Mouse (Mus musculus) myocyte (in vitro differentiated cells): ENCODE results near the gene Ankrd16. TPM values are rescaled to one million over a fixed set of nuclear protein-coding genes. Genes with fewer than 3 reads are reported as not detected.

Source experiments
- H3K27me3 ChIP-seq: one replicate; pipeline ENCODE4 v1.6.1; 2011; ENCODE audit not compliant: control insufficient read depth, insufficient read depth, insufficient read length
- H3K36me3 ChIP-seq: one replicate; pipeline ENCODE4 v1.6.1; 2011; ENCODE audit not compliant: control insufficient read depth, insufficient read depth
- H3K4me2 ChIP-seq: one replicate; pipeline ENCODE4 v1.6.1; 2011; ENCODE audit warnings: low read depth, control low read depth
- H3K4me3 ChIP-seq: one replicate; pipeline ENCODE4 v1.5.1; 2011; ENCODE audit warnings: mild to moderate bottlenecking, control low read depth, moderate library complexity
- H3K79me2 ChIP-seq: one replicate; pipeline ENCODE4 v1.6.1; 2011; ENCODE audit not compliant: control insufficient read depth, insufficient read depth
- H3ac ChIP-seq: one replicate; pipeline ENCODE4 v1.6.1; 2011; ENCODE audit not compliant: control insufficient read depth, insufficient read length
- CEBPB ChIP-seq: IDR thresholded peaks from 2 replicates; pipeline ENCODE4 v1.6.1; 2011; ENCODE audit warnings: mild to moderate bottlenecking, moderate library complexity; ENCODE audit not compliant: poor library complexity, insufficient read depth, severe bottlenecking
- E2F4 ChIP-seq: IDR thresholded peaks from one replicate; pipeline ENCODE4 v1.6.1; 2011; ENCODE audit warnings: mild to moderate bottlenecking, control low read depth, moderate library complexity; ENCODE audit not compliant: insufficient read depth
- MAX ChIP-seq: IDR thresholded peaks from one replicate; pipeline ENCODE4 v1.6.1; 2011; ENCODE audit warnings: low read depth, mild to moderate bottlenecking, control low read depth
- MYOD1 ChIP-seq, 3 experiments: IDR thresholded peaks; one replicate each; pipeline ENCODE4 v1.6.1; 2011; ENCODE audit warnings: control low read depth in 2 of 3, low read depth in 2 of 3, mild to moderate bottlenecking in 2 of 3, moderate library complexity in 1 of 3; ENCODE audit not compliant: insufficient read length in 2 of 3, control insufficient read depth in 1 of 3
- MYOG ChIP-seq, 3 experiments: IDR thresholded peaks; one replicate each; pipeline ENCODE4 v1.6.1; 2011; ENCODE audit warnings: control low read depth in 2 of 3, low read depth in 2 of 3, mild to moderate bottlenecking in 2 of 3; ENCODE audit not compliant: insufficient read length in 2 of 3, control insufficient read depth in 1 of 3, insufficient read depth in 1 of 3
- POLR2A ChIP-seq: IDR thresholded peaks from one replicate; pipeline ENCODE4 v1.6.1; 2011; ENCODE audit warnings: low read depth, mild to moderate bottlenecking, control low read depth, moderate library complexity; ENCODE audit not compliant: insufficient read length
- POLR2AphosphoS2 ChIP-seq: IDR thresholded peaks from one replicate; pipeline ENCODE4 v1.6.1; 2011; ENCODE audit warnings: low read depth, control low read depth; ENCODE audit not compliant: insufficient read length
- REST ChIP-seq: IDR thresholded peaks from one replicate; pipeline ENCODE4 v1.6.1; 2011; ENCODE audit warnings: mild to moderate bottlenecking, control low read depth, moderate library complexity; ENCODE audit not compliant: insufficient read depth, insufficient read length
- SRF ChIP-seq: IDR thresholded peaks from one replicate; pipeline ENCODE4 v1.6.1; 2011; ENCODE audit warnings: low read depth; ENCODE audit not compliant: control insufficient read depth, insufficient read length
- TCF12 ChIP-seq: IDR thresholded peaks from one replicate; pipeline ENCODE4 v1.6.1; 2011; ENCODE audit warnings: mild to moderate bottlenecking, control low read depth; ENCODE audit not compliant: poor library complexity, insufficient read depth, severe bottlenecking
- TCF3 ChIP-seq: IDR thresholded peaks from one replicate; pipeline ENCODE4 v1.6.1; 2011; ENCODE audit warnings: low read depth, control low read depth; ENCODE audit not compliant: insufficient read length
- USF1 ChIP-seq: IDR thresholded peaks from one replicate; pipeline ENCODE4 v1.6.1; 2011; ENCODE audit warnings: low read depth, mild to moderate bottlenecking, control low read depth, moderate library complexity
- polyA plus RNA-seq: library from polyadenylated mRNA; unstranded; fragments of >200 nt; fragmentation: generic; extraction: Trizol; gene quantifications from one replicate; pipeline ENCODE4 v1.2.1, GENCODE M21; 2012; ENCODE audit warnings: missing spikeins

The Ankrd16 gene
- 9.3 TPM for polyA plus RNA-seq

GRCm38 (mm10) chr2:11777091-11778068 lies at the start of gene Ankrd16, which contains the start of gene Fbh1:
TSS of gene Ankrd16 (plus strand) at chr2:11777876.
TSS of gene Fbh1 (minus strand) at chr2:11777582.
- Histone ChIP-seq H3K79me2 (peaks cover 45% of the 10 kb centered on the region), H3ac (peak within 1 kb of the TSS; percentile 50), H3K36me3 (peaks cover 9% of the 10 kb centered on the region), H3K27me3 (no peaks in the 10 kb centered on the region), H3K4me2 (peak within 1 kb of the TSS; percentile 95), H3K4me3 (peak within 1 kb of the TSS; percentile 82)
- TF ChIP-seq POLR2A (peak; percentile 88), TCF3 (peak; percentile 43), USF1 (no peak), SRF (peak; percentile 18), MYOG (IDR thresholded peaks at IDR 0.05; ENCODE audit: control insufficient read depth in 1 of 3, insufficient read depth in 1 of 3, insufficient read length in 2 of 3, low read depth in 2 of 3) (peak in 1 of 3 experiments; percentile 24), POLR2AphosphoS2 (peak; percentile 85), TCF12 (no peak), MYOD1 (IDR thresholded peaks at IDR 0.05; ENCODE audit: control insufficient read depth in 1 of 3, insufficient read length in 2 of 3, low read depth in 2 of 3) (peak in 1 of 3 experiments; percentile 16)

DNA sequence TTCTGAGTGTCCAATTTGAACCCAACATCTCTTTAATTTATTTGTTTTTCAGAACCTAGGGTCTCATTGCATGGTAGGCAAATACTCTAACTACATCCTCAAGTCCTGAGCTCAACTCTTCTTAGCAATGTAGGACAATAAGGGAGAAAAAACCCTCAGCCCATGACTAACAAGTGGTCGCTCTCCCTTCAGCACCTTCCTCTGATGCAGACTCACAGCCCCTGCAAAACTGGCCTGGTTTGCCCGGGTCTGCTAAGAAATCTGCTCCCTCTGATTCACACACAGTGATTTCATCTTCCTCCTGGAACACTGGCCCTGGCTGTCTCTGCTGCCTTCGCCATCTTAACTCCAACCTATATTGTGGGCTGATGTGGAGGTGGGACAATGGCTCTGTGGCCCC lies 48.6 kb upstream of the Ankrd16 start:
- no peaks in the 10 kb centered on the region for H3K36me3 ChIP-seq
- H3K4me2 ChIP-seq: no peak overlapping the region
- H3K79me2 ChIP-seq: no peaks in the 10 kb centered on the region
- no peaks in the 10 kb centered on the region for H3K27me3 ChIP-seq
- TF ChIP-seq MAX: no peak
- TF ChIP-seq TCF3: no peak
- TF ChIP-seq USF1: no peak
- TF ChIP-seq MYOD1 (IDR thresholded peaks at IDR 0.05; ENCODE audit: control insufficient read depth in 1 of 3, insufficient read length in 2 of 3, low read depth in 2 of 3): no peak
- no peak for TF ChIP-seq REST
- TF ChIP-seq POLR2AphosphoS2: no peak
- TF ChIP-seq CEBPB: no peak
- TF ChIP-seq SRF: no peak
- TF ChIP-seq E2F4: no peak
- no peak for TF ChIP-seq POLR2A
- TF ChIP-seq MYOG (IDR thresholded peaks at IDR 0.05; ENCODE audit: control insufficient read depth in 1 of 3, insufficient read depth in 1 of 3, insufficient read length in 2 of 3, low read depth in 2 of 3): no peak
- TF ChIP-seq TCF12: no peak
- H3K4me3 ChIP-seq: no peak overlapping the region
- no peak overlapping the region for H3ac ChIP-seq

DNA sequence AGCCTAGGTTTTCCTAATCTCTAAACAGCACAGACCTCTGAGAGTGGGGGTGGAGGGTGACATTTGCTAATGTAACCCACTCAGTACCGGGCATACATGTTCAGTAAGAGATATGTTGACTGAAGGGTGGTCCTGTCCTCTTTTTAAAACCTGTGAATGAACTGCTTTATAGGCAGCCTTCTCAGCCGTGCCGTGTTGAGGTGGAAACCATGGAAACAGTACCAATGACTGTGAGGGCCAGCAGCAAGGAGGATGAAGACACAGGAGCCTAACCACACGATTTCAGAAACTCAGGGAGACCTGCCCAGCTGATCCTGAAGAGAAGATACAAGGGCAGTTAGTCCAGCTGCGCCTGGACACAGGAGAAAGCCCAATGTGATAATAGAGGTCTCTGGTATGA lies 44.7 kb upstream of the Ankrd16 start:
- no peak overlapping the region for H3ac ChIP-seq
- no peaks in the 10 kb centered on the region for H3K27me3 ChIP-seq
- H3K36me3 ChIP-seq: no peaks in the 10 kb centered on the region
- no peak for TF ChIP-seq MYOD1 (IDR thresholded peaks at IDR 0.05; ENCODE audit: control insufficient read depth in 1 of 3, insufficient read length in 2 of 3, low read depth in 2 of 3)
- no peak for TF ChIP-seq SRF
- TF ChIP-seq E2F4: no peak
- no peak for TF ChIP-seq POLR2A
- TF ChIP-seq TCF3: no peak
- no peak for TF ChIP-seq POLR2AphosphoS2
- TF ChIP-seq CEBPB: no peak
- TF ChIP-seq TCF12: no peak
- no peak for TF ChIP-seq MYOG (IDR thresholded peaks at IDR 0.05; ENCODE audit: control insufficient read depth in 1 of 3, insufficient read depth in 1 of 3, insufficient read length in 2 of 3, low read depth in 2 of 3)
- no peak for TF ChIP-seq REST
- no peak for TF ChIP-seq USF1
- no peaks in the 10 kb centered on the region for H3K79me2 ChIP-seq
- no peak overlapping the region for H3K4me2 ChIP-seq
- H3K4me3 ChIP-seq: no peak overlapping the region

GRCm38 (mm10) chr2:11735853-11736252 lies 41.8 kb upstream of the Ankrd16 start:
- H3K4me3 ChIP-seq: no peak overlapping the region
- no peak overlapping the region for H3ac ChIP-seq
- no peak for TF ChIP-seq MAX
- no peak for TF ChIP-seq CEBPB
- TF ChIP-seq TCF3: no peak
- no peak for TF ChIP-seq POLR2A
- TF ChIP-seq REST: no peak
- no peak for TF ChIP-seq MYOG (IDR thresholded peaks at IDR 0.05; ENCODE audit: control insufficient read depth in 1 of 3, insufficient read depth in 1 of 3, insufficient read length in 2 of 3, low read depth in 2 of 3)
- no peak for TF ChIP-seq USF1
- no peak for TF ChIP-seq POLR2AphosphoS2
- TF ChIP-seq TCF12: no peak
- TF ChIP-seq E2F4: no peak
- no peak for TF ChIP-seq SRF
- no peak for TF ChIP-seq MYOD1 (IDR thresholded peaks at IDR 0.05; ENCODE audit: control insufficient read depth in 1 of 3, insufficient read length in 2 of 3, low read depth in 2 of 3)
- no peak overlapping the region for H3K4me2 ChIP-seq
- H3K36me3 ChIP-seq: peaks cover 3% of the 10 kb centered on the region
- no peaks in the 10 kb centered on the region for H3K79me2 ChIP-seq
- H3K27me3 ChIP-seq: no peaks in the 10 kb centered on the region
